Mouse (Mus musculus): ENCODE results near the gene Sem1.

DNA sequence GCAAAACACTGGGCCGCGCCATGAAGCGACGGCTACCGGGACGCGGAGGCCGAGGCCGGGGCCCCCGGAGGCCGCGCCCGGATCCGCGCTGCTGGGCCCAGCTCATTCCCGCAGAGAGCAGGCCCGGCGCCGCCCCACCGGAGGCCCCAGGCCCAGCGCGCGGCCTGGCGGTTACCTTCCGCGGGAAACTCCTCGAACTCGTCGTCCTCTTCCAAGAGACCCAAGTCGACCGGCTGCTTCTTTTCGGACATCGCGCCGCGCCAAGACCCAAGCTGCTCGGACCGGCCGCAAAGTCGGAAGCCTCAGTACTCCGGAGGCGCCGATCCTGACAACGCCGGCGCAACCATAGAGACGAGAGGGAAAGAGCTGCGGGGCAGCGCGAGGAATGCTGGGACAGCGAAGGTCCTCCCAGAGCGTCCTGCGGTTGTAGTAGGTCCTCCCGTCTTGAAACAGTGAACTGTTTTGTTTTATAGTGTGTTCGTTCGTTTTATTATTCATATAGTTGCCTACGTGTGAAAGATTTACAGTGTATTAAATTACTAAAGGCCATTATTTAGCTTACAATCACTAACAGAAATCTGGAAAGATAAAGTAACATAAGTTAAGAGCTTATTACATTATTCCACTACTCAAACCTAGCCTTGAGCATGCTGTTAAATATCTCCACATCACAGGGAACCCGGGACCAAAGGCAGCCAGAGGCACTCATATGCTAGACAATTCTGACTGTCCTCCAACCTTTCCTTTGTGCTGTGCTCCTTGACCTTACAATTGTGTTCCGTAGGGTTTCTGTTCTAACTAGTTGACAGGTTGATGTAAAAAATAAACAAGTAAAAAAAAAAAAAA is at the start of gene Sem1:
- no peak for TF ChIP-seq TAL1 (IDR thresholded peaks at IDR 0.05; ENCODE audit: low read length)
- TF ChIP-seq GATA1 (IDR thresholded peaks at IDR 0.05; ENCODE audit: low read length) = no peak

Data from erythroblast, embryonic 14.5 days (primary cell).